Mouse (Mus musculus) lung, postnatal 36 days (tissue): ENCODE results near the gene Tfr2.
"Not testable (repeated sequence)": the region's sequence is repeated elsewhere in the genome, so short reads cannot be mapped to it uniquely, and the experiment has no call there.

Experiments used
- DNase-seq: peaks from one replicate; pipeline ENCODE4 v3.0.0; 2022; ENCODE audit warnings: mixed read lengths

Tfr2 gene

DNA sequence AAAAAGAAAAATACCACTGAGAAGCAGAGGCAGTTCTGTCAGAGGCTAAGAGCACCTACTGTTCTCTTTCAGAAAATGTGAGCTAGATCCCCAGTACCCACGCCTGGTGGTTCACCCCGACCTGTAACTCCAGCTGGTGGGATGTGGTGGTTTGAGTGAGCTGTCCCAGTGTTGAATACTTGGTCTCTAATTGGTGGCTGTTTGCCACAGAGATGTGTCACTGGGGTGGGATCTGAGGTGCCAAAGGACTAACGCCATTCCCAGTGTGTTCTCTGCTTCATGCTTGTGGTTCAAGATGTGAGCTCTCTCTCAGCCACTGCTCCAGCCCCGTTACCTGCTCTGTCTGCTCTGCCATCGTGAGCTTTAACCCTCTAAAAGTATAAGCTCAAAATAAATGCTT, 20.9 kb downstream of the Tfr2 start:
- DNase-seq = no peak

DNA sequence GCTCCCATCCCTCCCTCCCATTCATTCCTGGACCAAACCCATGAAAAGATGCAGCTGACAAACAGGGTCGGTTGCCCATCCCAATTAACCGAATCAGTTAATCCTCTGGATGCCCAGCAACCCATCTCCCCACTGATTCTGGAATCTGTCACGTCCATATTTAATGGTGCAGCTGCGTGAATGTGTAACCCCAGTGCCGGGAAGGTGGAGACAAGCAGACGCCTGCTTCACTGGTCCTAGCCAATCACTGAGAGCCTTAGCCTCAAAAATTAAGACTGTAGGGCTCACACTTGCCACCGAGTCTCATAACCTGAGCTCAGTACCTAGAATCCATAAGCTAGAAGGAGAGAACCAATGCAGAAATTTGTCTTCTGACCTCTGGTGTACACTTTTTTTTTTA, 26.3 kb downstream of the Tfr2 start:
- DNase-seq = no peak

DNA sequence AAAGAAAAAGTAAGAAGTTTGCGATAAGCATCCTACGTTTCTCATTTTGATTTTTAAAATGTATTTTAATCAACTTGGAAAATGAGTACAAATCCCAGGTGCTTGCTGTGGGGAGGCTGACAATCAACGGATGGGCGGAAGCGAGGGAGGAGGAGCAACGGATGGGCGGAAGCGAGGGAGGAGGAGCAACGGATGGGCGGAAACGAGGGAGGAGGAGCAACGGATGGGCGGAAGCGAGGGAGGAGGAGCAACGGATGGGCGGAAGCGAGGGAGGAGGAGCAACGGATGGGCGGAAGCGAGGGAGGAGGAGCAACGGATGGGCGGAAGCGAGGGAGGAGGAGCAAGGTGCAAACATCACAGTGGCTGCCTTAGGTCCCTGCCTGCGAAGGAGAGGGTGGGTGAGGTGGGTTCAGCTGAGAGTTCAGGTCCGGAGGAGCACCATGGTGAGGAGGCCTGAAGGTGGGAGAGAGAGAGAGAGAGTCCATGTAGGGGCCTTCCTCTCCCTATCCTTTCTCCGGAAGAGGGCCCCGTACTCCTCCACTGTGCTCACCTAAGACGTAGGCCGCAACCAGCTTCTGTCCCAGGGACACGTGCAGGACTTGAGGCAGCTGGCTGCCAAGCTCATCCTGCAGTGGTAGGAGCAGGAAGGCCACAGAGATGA, 27.1 kb downstream of the Tfr2 start:
- no peak for DNase-seq

DNA sequence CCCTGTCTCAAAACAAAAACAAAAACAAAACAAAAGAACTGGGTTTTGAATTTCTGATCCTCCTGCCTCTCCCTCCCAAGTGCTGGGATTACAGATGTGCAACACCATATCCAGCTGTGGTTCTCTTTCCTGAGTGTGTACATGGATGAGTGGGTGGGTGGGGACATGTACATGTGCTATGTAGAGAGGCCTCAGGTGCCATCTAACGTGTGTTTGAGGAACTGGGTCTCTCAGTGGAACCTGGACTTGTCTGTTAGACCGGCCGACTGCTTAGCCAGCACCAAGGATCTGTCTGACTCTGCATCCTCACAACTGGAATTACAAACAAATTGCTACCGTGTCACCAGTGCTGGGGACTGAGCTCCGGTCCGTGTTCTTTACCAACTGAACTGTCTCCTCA, 28.0 kb downstream of the Tfr2 start:
- DNase-seq = no peak

DNA sequence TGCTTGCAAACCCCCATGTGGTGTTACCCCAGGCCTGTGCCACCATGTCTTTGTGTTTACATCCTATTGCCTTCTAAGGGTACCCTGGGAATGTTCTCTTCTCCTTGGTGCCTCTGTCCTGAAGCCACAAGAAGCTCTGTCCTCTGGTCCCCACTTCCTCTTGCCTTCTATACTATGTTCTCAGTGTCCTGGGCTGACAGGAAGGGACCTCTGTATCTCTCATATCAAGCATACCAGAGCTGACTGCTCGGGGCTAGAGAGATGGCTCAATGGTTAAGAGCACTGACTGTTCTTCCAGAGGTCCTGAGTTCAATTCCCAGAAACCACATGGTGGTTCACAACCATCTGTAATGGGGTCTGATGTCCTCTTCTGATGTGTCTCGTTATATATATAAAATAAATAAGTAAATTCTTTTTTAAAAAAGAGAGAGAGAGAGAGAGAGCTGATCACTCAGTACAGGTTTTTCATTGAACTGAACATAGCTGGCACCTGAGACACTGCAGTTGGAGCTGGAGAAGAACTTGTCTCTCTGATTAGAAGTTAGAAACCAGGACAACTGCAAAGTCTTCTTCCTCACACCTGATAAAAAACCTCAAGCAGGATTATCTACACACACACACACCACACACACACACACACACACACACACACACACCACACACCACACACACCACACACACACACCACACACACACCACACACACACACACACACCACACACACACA, 28.6 kb downstream of the Tfr2 start:
- DNase-seq = no peak

DNA sequence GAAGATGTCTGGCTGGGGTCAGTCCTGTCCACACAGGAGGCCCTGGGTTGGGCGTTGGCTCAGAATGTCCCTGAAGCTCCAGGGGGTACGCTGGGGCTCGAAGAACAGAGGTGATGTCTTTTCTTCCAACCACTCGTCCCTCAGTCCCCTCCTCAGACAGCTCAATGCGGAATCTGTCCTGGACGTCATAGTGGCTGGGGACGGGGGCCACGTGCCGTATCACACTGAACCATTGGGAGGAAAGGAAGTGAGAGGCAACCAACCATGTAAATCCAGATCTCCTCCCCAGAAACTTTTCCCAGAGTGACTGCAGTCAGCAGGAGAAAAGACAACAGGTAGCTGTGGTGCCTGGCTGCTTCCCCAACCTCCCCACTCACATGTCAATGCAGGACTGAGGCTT, 30.0 kb downstream of the Tfr2 start:
- DNase-seq = no peak

DNA sequence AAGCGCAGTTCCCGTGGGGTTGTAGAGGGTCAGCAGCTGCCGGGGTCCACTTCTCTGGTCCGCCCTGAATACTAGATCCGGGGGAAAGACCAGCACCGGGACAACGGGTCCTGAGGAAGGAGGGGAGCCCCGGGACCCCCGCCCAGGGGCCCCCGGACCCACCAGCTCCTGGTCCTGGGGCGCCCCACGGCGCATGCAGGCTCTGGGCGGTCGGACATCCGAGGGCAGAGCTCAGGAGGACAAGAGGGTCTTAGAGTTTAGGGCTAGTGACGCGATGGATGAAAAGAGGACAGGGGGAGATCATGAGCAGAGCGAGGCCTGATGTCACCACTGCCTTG, 30.6 kb downstream of the Tfr2 start:
- no peak for DNase-seq

DNA sequence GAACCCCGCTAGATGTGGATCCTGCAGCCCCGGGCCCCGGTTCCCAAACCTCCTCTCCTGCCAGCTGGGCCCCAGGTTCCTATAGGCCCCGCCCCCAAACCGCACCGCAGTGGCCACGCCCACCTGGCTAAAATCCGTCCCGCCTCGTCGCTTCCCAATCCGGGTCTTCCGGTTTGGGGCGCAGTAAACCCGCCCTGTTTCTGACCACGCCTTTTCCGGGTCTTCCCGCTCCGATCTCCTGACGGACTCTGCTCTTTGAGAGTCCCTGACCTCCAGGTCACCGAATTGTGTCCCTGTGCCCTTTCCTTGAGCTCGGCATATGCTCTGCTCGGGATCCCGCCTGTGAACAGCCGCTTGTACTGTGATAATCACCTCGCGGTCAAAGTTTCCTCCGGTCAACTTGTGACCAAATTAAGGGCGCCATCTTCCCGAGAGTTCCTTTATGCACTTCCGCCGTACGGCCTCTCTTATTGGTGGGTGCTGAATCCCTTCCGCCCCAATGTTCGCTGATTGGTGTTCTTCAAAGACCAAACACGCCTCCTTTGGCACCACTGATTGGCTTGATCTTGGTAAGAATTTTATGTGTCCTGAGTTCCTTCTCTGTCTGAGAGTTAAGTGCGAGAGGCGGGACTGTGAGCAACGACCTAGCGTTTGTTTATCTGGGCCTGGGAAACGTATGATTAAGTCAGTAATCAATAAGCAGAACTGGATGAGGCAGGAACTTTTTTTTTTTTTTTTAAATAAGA, 31.2 kb downstream of the Tfr2 start, which contains the start of gene Mospd3:
Mospd3 (minus strand) TSS at position 440 of the 746 bp plus-strand sequence.
- DNase-seq = peak; percentile 100

DNA sequence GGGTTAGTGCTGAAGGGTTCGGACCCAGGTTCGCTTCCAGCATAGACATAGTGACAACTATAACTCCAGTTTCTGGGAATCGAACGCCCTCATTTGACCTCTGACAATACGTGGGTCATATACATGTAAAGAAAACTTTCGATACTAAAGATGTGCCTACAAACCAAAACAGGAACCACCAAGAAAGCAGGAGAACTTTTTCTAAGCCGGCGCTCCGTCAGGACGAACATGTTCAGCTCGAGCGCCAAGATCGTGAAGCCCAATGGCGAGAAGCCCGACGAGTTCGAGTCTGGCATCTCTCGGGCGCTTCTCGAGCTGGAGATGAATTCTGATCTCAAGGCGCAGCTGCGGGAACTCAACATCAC, 31.7 kb downstream of the Tfr2 start:
- DNase-seq = peak; percentile 50

DNA sequence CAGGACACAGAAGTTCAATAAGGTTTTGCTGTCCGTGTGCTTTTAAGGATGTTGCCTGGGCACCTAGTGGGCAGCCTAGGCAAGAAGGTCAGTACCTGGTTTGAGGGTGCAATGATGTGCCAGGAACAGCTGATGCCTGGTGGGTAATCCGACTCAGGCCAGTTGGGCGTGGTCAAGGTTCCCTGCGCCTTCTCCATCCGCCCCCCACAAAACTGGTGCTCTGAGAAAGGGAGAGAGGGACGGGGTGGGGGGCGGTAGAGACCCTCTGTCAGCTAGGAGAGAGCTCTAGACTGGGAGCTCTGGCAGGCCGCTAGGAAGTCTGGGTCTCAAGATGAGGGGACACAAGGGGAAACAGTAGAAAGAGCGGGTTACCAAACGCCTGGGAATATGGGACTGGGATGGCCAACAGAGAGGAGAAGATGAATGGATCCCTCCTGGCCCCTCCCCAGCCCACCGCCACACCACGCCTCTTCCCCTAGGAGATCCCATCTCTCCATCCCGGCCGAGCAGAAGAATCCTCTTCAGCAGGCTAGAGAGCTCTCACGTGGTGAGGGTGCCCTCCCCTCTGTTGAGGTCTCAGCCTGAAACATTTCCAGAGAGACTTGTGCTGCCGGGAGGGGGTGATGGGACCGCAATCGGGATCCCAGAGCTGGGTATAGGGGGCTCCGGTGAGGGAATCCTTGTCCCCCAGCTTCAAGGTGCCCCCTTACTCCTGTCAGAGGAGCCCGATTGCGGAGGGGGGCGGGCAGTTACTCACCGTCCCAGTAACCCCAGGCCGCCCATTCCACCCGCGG, 38.4 kb downstream of the Tfr2 start:
- DNase-seq = no peak

DNA sequence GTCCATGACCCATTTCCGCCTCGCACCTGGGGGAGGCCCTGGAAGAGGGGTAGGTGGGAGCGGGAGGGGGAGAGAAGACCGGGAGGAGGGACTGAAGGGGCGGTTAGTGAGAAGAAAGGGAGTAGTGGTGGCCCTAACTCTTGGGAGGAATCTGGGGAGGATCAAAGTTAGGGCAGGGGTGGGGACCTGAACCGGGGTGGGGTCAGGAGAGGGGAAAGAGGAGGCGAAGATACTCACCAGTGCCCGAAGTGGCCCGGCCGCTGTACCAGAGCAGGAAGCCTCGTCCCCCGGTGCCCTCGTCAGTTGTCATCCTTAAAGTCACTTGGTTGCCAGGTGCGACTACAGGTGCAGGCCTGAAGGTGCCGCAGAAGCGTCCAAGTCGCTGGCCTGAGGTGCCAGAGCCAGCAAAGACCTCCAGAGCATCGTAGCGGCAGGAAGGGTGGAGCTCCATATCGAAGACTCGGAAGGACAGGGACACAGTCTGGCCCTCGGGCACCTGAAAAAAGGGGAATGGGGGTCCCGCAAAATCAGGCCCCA, 39.1 kb downstream of the Tfr2 start:
- DNase-seq = no peak

DNA sequence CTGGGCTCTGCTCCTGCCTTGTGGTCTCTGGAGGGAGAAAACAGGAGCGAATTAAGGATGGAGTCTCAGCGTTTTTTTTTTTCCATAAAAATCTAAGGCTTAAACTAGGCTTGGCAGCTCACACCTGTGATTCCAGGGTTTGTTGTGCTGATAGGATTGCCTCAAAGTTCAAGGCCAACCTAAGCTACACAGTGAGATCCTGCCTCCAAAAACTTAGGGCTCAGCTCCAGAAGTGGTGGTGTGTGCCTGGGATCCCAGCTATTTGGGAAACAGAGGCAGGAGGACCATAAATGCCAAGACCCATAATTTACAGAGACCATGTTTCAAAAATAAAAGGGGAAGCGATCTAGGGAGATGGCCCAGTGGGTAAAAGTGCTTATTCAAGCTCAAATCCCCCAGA, 39.7 kb downstream of the Tfr2 start:
- DNase-seq = no peak

DNA sequence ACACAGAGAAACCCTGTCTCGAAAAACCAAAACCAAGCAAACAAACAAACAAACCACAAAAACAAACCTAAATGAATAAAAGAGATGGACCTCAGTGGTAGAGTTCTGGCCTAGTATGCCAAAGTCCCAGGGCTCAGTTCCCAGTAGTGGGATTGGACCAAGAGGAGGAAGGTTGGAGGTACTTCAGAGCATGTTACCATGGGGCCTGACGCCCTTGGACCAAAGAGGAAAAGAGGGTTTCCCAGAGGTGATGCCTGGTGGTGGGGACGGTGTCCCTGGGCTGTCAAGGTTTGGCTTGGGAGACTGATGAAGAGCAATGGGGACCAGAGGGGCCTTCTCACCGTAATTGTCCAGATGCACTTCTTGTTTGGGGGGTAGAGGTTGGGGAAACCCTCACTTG, 40.4 kb downstream of the Tfr2 start:
- no peak for DNase-seq

DNA sequence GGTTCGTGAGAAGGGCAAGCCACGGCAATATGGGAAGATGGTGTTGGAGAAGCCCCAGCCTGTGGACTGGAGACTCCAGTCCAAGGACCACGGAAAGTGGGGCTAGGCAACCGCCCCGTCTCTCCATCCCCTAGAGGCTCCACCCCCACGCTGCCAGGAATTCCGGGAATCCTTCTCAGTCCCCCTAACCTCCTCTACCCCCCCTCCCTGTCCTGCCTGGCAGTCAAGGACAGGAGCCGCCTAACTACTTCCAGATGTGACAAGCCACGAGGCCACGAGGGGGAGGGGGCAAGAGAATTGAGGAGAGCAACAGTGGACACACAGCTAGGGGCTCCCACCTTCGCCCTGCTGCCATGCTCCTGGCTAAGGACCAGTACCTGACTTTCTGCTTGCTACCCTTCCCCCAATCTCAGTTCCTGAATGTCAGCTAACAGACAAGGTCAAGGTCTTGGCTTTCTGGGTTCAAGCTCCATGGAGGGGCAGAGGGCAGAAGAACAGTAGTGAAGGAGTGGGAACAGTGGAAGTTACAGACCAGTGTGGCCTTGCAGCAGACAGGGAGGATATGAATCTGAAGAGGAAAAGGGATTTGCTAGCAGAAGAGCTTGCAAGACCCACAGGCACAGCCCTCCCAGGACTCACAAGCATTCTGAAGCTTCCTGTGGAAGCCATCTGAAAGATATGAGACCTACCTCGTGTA, 41.1 kb downstream of the Tfr2 start:
- peak; percentile 84 for DNase-seq

DNA sequence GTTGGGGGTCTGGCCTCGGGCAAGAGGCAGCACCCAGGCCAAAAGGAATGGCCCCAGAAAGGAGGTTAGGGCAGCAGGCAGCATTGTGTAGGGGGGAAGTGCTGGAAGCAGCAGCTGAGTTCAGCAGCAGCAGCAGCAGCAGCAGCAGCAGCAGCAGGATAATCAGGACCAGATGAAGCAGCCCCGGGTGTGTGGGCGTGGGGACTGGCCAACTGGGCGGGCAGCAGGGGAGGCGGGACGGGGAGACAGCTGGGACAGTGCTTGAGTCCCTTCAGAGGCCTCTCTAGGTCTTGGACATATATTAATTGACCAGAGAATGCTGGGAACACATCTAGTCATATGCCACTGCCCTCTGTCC, 41.6 kb downstream of the Tfr2 start:
- DNase-seq = peak; percentile 54

DNA sequence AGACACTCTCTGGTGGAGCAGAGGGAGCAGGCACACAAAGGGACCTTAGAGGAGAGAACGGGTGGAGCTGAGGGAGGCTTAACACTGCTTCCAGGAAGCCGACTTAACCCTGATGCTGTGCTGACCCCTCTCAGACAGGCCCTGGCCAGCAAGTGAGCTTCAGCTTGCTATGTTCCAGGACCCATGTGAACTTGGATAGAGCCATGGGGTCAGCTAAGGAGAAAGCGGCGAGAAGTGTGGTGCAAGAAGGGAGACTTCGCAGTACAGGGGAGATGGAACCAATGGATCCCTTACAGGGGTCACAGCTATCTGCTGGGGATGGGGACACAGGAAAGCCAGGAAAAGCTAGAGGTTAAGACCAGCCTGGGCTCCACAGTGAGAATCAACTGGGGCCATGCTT, 43.4 kb downstream of the Tfr2 start:
- DNase-seq = peak; percentile 34

DNA sequence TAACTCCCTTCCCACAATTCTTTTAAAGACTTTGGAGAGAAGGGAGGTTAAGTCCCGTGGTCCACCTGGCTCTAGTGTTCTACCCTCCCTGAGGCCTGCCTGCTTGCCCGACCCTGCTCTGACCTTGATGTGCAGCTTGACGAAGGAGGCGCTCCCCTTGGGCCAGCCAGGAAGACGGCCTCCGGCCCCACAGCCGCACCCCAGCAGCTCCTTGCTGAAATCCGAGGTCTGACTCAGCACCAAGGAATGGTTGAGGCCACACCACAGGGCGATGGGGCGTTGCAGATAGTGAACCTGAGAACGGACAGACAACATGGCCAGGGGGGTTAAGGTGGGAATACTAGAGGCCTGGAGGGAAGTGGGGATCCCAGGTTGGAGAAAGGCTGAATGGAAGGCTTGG, 43.9 kb downstream of the Tfr2 start, which contains the start of gene Pcolce:
Pcolce (minus strand) TSS at position 235 of the 400 bp plus-strand sequence.
- DNase-seq = peak; percentile 56

DNA sequence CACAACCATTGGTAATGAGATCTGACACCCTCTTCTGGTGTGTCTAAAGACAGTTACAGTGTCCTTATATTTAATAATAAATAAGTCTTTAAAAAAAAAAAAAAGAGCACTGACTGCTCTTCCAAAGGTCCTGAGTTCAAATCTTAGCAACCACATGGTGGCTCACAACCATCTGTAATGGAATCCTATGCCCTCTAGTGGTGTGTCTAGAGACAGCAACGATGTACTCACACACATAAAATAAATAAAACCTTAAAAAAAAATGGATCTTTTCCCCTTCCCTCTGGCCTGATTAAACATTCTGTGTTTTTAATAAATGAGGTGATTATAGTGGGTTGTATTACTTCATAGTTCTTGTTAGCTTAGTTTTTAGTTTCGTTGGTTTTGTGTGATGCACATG, 45.3 kb downstream of the Tfr2 start:
- DNase-seq = not testable (repeated sequence)

DNA sequence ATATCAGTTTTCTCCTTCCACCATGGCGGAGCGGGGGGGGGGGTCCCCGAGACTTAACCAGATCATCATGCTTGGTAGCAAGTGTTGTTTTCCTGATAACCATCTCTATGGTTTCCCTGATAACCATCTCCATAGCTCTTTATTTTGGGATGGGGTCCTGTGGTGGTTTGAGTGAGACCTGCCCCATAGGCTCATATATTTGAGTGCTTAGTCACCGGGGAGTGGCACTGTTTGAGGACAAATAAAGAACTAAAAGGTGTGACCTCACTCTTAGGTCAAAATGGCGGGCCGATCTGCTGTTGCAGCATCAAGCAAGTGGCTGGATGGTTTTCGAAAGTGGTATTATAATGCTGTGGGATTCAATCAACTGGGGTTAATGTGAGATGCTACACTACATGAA, 45.7 kb downstream of the Tfr2 start:
- no peak for DNase-seq

DNA sequence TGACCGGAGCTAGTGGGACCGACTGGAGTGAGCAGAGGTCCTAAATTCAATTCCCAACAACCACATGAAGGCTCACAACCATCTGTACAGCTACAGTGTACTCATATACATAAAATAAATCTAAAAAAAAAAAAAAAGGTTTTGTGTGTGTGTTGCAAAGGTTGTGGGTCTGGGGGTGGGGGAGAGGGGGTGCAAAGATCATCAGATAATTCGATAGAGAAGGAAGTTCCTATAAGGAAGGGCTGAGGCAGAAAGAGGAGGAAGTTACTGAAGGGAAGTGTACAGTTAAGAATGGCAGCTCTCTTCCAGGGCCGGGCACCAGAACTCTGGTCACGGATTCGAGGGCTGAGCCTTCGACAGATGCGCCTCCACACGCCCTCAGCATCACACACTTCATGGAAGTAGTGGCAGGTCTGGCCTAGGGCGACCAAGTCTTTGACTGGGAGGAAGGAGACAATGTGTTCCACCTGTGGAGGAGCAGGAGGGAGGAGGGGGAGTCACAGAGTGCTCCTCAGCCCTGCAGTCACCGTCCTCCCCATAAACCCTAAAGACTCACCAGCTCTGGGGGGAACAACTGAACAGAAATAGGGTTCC, 54.4 kb downstream of the Tfr2 start:
- no peak for DNase-seq

DNA sequence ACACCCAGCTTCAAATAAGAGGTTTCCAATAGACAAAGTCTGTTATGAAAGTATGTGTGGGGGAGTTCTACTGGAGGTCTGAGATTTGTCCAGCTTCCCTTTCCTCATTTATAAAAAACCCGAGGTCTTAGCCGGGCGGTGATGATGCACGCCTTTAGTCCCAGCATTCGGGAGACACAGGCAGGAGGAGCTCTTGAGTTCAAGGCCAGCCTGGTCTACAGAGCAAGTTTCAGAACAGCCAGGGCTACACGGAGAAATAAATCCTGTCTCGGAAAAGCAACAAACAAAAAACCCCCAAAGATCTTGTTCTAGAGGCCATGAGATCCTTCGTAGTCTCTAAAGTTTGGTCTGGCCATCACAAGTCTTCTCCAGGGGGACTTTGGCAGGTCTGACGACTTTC, 58.4 kb downstream of the Tfr2 start:
- DNase-seq = peak; percentile 67
